ENCODE assay signal across 8 mouse cellular contexts in the genomic region with DNA sequence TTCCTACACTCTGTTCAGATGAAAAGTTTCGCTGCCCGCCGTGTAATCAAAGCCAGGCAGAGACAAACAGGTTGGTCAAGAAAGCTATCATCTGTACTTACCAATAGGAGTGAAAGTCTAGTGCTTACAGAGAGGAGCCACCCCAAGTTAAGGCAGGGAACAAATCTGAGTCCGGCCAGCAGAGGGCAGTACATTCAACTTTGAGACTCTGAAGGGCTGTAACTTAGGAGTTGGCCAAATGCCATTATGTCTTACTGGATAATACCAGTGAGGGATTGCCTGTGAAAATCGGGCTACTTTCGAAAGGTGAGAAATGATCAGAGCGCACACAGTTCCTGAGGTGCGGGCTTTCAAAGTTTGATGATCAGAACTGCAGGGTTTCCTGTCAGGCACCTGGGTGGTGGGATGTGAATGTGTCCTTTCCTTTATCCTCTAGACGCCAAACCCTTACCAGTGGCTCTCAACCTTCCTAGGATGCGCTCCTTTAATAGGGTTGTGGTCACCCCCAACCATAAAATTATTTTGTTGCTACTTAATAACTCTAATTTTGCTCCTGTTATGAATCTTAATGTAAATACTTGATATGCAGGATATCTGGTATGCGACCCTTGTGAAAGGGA. TPM values are rescaled to one million over a fixed set of nuclear protein-coding genes. Genes with fewer than 3 reads are reported as not detected.
DNase-seq lines count a peak whose midpoint lies in the region; ATAC-seq and TF ChIP-seq lines count a peak whose summit lies in the region.

No protein-coding gene starts in this region.

- ATAC-seq in forebrain, embryonic 11.5 days (replicated peaks; ENCODE audit: low FRiP score), result no peak
- ATAC-seq in hematopoietic stem cell, adult 5-6 weeks (replicated peaks in 1 of 2; ENCODE audit: insufficient read depth in 1 of 2, low FRiP score in 2 of 2, low TSS enrichment in 1 of 2, low read depth in 1 of 2, poor library complexity in 2 of 2, severe bottlenecking in 2 of 2), result peak; percentile 80 to 81
- peak; percentile 55; the same call in 1 of the 2 replicates for ATAC-seq in lung, embryonic 15.5 days (ENCODE audit: borderline replicate concordance, extremely low read depth, low FRiP score, low TSS enrichment)

- no peak for TF ChIP-seq POLR2A in ES-Bruce4 (IDR thresholded peaks at IDR 0.05; ENCODE audit: insufficient read depth, low read length)
- TF ChIP-seq POLR2A in thymus, adult 2 months (IDR thresholded peaks at IDR 0.05; ENCODE audit: control insufficient read depth, extremely low read depth, insufficient read depth, low read length, poor library complexity), result no peak

- TF ChIP-seq EP300 in ES-Bruce4 (IDR thresholded peaks at IDR 0.05; ENCODE audit: insufficient read depth, low read depth, low read length), result no peak

- no peak overlapping the region for H3K4me2 ChIP-seq in forebrain, embryonic 11.5 days (ENCODE audit: low read depth, low read length, severe bottlenecking)
- H3K4me2 ChIP-seq in lung, embryonic 15.5 days, result no peak overlapping the region

- no peak overlapping the region for H3K4me3 ChIP-seq in ES-Bruce4 (ENCODE audit: low read depth, low read length)
- no peak overlapping the region for H3K4me3 ChIP-seq in forebrain, embryonic 11.5 days (ENCODE audit: low read depth, low read length)
- H3K4me3 ChIP-seq in lung, embryonic 15.5 days, result no peak overlapping the region
- H3K4me3 ChIP-seq in thymus, adult 2 months (ENCODE audit: control insufficient read depth, insufficient read depth, low read length), result no peak overlapping the region

- peaks cover 8% of the 10 kb centered on the region for H3K9me3 ChIP-seq in ES-Bruce4 (replicated peaks; ENCODE audit: control insufficient read depth, insufficient read depth, low read length, poor library complexity, severe bottlenecking)
- H3K9me3 ChIP-seq in forebrain, embryonic 11.5 days (ENCODE audit: control insufficient read depth, low read length), result no peaks in the 10 kb centered on the region
- H3K9me3 ChIP-seq in lung, embryonic 15.5 days, result no peaks in the 10 kb centered on the region

- no peak overlapping the region for H3K27ac ChIP-seq in ES-Bruce4 (ENCODE audit: insufficient read depth, low read length)
- H3K27ac ChIP-seq in forebrain, embryonic 11.5 days (ENCODE audit: low read depth, low read length), result no peak overlapping the region
- H3K27ac ChIP-seq in lung, embryonic 15.5 days, result no peak overlapping the region
- H3K27ac ChIP-seq in thymus, adult 2 months (ENCODE audit: control insufficient read depth, insufficient read depth, low read length), result no peak overlapping the region

- H3K9ac ChIP-seq in ES-Bruce4 (ENCODE audit: low read depth, poor library complexity, severe bottlenecking), result no peak overlapping the region
- H3K9ac ChIP-seq in forebrain, embryonic 11.5 days (ENCODE audit: low read length), result no peak overlapping the region
- H3K9ac ChIP-seq in lung, embryonic 15.5 days, result no peak overlapping the region

- TF ChIP-seq CTCF in ES-Bruce4 (IDR thresholded peaks at IDR 0.05; ENCODE audit: low read depth, low read length), result peak; percentile 58
- no peak for TF ChIP-seq CTCF in thymus, adult 2 months (IDR thresholded peaks at IDR 0.05; ENCODE audit: borderline replicate concordance, control insufficient read depth, extremely low read depth, insufficient read depth, low read length, poor library complexity)

- no peaks in the 10 kb centered on the region for H3K36me3 ChIP-seq in ES-Bruce4 (ENCODE audit: control insufficient read depth, insufficient read depth, low read length, poor library complexity, severe bottlenecking)
- H3K36me3 ChIP-seq in forebrain, embryonic 11.5 days (ENCODE audit: control insufficient read depth, insufficient read depth, low read length), result no peaks in the 10 kb centered on the region
- H3K36me3 ChIP-seq in lung, embryonic 15.5 days, result no peaks in the 10 kb centered on the region
- H3K36me3 ChIP-seq in thymus, adult 2 months (ENCODE audit: control insufficient read depth, insufficient read depth, low read length), result no peaks in the 10 kb centered on the region

- no peaks in the 10 kb centered on the region for H3K4me1 ChIP-seq in ES-Bruce4 (ENCODE audit: control insufficient read depth, insufficient read depth, low read length)
- no peaks in the 10 kb centered on the region for H3K4me1 ChIP-seq in forebrain, embryonic 11.5 days (replicated peaks; ENCODE audit: control insufficient read depth, insufficient read depth, low read length)
- 0 out of 2 replicates have a peak, but pooled peaks cover 10% of the 10 kb centered on the region for H3K4me1 ChIP-seq in lung, embryonic 15.5 days
- H3K4me1 ChIP-seq in thymus, adult 2 months (replicated peaks; ENCODE audit: control insufficient read depth, insufficient read depth, low read length), result no peaks in the 10 kb centered on the region

- WGBS in forebrain, embryonic 11.5 days, result 68% methylated on average over 11 of the region's 11 CpGs
- 50% methylated on average over 11 of the region's 11 CpGs for WGBS in lung, embryonic 15.5 days
- 57% methylated on average over 11 of the region's 11 CpGs for WGBS in thymus, adult 2 months

- no peaks in the 10 kb centered on the region for H3K27me3 ChIP-seq in ES-Bruce4 (ENCODE audit: control insufficient read depth, insufficient read depth, low read length, poor library complexity, severe bottlenecking)
- H3K27me3 ChIP-seq in forebrain, embryonic 11.5 days (ENCODE audit: control insufficient read depth, insufficient read depth, low read length), result no peaks in the 10 kb centered on the region
- no peaks in the 10 kb centered on the region for H3K27me3 ChIP-seq in lung, embryonic 15.5 days
- no peaks in the 10 kb centered on the region for H3K27me3 ChIP-seq in thymus, adult 2 months (ENCODE audit: control insufficient read depth, insufficient read depth, low read length)

- peak; percentile 85 for DNase-seq in brain, adult 2 months (ENCODE audit: low read depth, low spot score)
- peak; percentile 83 for DNase-seq in forebrain, embryonic 11.5 days (ENCODE audit: low spot score)
- DNase-seq in layer of hippocampus, adult 18-20 months (ENCODE audit: low spot score in 2 of 2), result peak; percentile 38 to 77
- DNase-seq in ovary, postnatal 10 days (ENCODE audit: low spot score), result peak; percentile 44
- peak; percentile 78 for DNase-seq in thymus, adult 2 months

RNA-seq across cellular contexts. Expression of a gene that starts 15.8 kb away (rescaled TPM):
- polyA plus RNA-seq in ES-Bruce4 (2011; ENCODE audit: insufficient read depth, insufficient read length, low read depth, missing spikeins), result 22.8 and 24.1 TPM in 2 replicates
- 27.6 and 28.8 TPM in 2 replicates for polyA plus RNA-seq in forebrain, embryonic 11.5 days (2014; fragmentation: Nextera tagmentation; extraction: Ambion mirVana)
- total RNA-seq in hematopoietic stem cell, adult 5-6 weeks (2017), result 12.1 and 13.6 TPM in 2 replicates
- total RNA-seq in layer of hippocampus, adult 18-20 months (2021), result 1 to 10 TPM; 8.2 to 8.8 TPM
- polyA plus RNA-seq in lung, embryonic 15.5 days (2015; fragmentation: Nextera tagmentation; extraction: Ambion mirVana), result 35.7 and 36.2 TPM in 2 replicates
- polyA plus RNA-seq in thymus, adult 2 months (2012; rRNA removed), result 28.1 and 34.4 TPM in 2 replicates
